Mouse (Mus musculus): Measurements from ENCODE around the gene Fate1. TPM values are rescaled to one million over a fixed set of nuclear protein-coding genes. Genes with fewer than 3 reads are reported as not detected.
A peak's percentile ranks its signal among the peaks of the same experiment; 100 is the strongest.

The Fate1 gene
- polyA plus RNA-seq, 1 experiment from 2014 or later, result not detected

GRCm38 (mm10) chrX:71991549-71991948 lies 18.8 kb downstream of the Fate1 start, which contains the start of gene Cnga2:
TSS of gene Cnga2 (plus strand) at chrX:71991849.
- Histone ChIP-seq H3K4me1 (no peaks in the 10 kb centered on the region), H3K4me3 (no peak within 1 kb of the TSS), H3K27me3 (ENCODE audit: low read depth, poor library complexity, severe bottlenecking) (peaks cover 14% of the 10 kb centered on the region), H3K36me3 (no peaks in the 10 kb centered on the region), H3K9me3 (replicated peaks) (no peaks in the 10 kb centered on the region), H3K27ac (replicated peaks) (no peak within 1 kb of the TSS)
- 77% methylated on average over 3 of the region's 3 CpGs for WGBS
- DNase-seq (ENCODE audit: low spot score), result no peak

- 86% methylated on average over 1 of the region's 1 CpGs for WGBS
These were observed 23.2 kb downstream of the Fate1 start for GRCm38 (mm10) chrX:71995972-71996371.

GRCm38 (mm10) chrX:72009930-72010329 lies 37.1 kb downstream of the Fate1 start:
- no peaks in the 10 kb centered on the region for H3K9me3 ChIP-seq (replicated peaks)
- no peak for DNase-seq (ENCODE audit: low spot score)
- H3K27ac ChIP-seq (replicated peaks), result no peak overlapping the region
- H3K27me3 ChIP-seq (ENCODE audit: low read depth, poor library complexity, severe bottlenecking), result no peaks in the 10 kb centered on the region
- no peaks in the 10 kb centered on the region for H3K4me1 ChIP-seq
- H3K4me3 ChIP-seq, result no peak overlapping the region
- H3K36me3 ChIP-seq, result no peaks in the 10 kb centered on the region

More at GRCm38 (mm10) chrX:71995972-71996371, 23.2 kb downstream of the Fate1 start:
- Histone ChIP-seq H3K36me3 (no peaks in the 10 kb centered on the region), H3K4me1 (no peaks in the 10 kb centered on the region), H3K4me3 (no peak overlapping the region), H3K27ac (replicated peaks) (no peak overlapping the region), H3K9me3 (replicated peaks) (no peaks in the 10 kb centered on the region), H3K27me3 (ENCODE audit: low read depth, poor library complexity, severe bottlenecking) (peaks cover 14% of the 10 kb centered on the region)
- DNase-seq (ENCODE audit: low spot score), result no peak

GRCm38 (mm10) chrX:72012236-72012635 lies 39.5 kb downstream of the Fate1 start:
- Histone ChIP-seq H3K4me3 (no peak overlapping the region), H3K27ac (replicated peaks) (no peak overlapping the region), H3K36me3 (no peaks in the 10 kb centered on the region), H3K27me3 (ENCODE audit: low read depth, poor library complexity, severe bottlenecking) (no peaks in the 10 kb centered on the region), H3K9me3 (replicated peaks) (no peaks in the 10 kb centered on the region), H3K4me1 (no peaks in the 10 kb centered on the region)
- DNase-seq (ENCODE audit: low spot score), result no peak
- WGBS, result 84% methylated on average over 9 of the region's 9 CpGs

GRCm38 (mm10) chrX:72012804-72013203 lies 40.0 kb downstream of the Fate1 start:
- H3K9me3 ChIP-seq (replicated peaks), result no peaks in the 10 kb centered on the region
- no peaks in the 10 kb centered on the region for H3K36me3 ChIP-seq
- H3K4me3 ChIP-seq, result no peak overlapping the region
- 37% methylated on average over 3 of the region's 3 CpGs for WGBS
- DNase-seq (ENCODE audit: low spot score), result peak; percentile 31
- no peaks in the 10 kb centered on the region for H3K4me1 ChIP-seq
- H3K27ac ChIP-seq (replicated peaks), result no peak overlapping the region
- H3K27me3 ChIP-seq (ENCODE audit: low read depth, poor library complexity, severe bottlenecking), result no peaks in the 10 kb centered on the region

- WGBS, result 93% methylated on average over 1 of the region's 1 CpGs
- Histone ChIP-seq H3K9me3 (replicated peaks) (no peaks in the 10 kb centered on the region), H3K4me3 (no peak overlapping the region), H3K4me1 (no peaks in the 10 kb centered on the region), H3K27ac (replicated peaks) (no peak overlapping the region), H3K36me3 (no peaks in the 10 kb centered on the region), H3K27me3 (ENCODE audit: low read depth, poor library complexity, severe bottlenecking) (no peaks in the 10 kb centered on the region; the same call in 1 of the 2 replicates)
- no peak for DNase-seq (ENCODE audit: low spot score)
These were observed 49.5 kb downstream of the Fate1 start for GRCm38 (mm10) chrX:72022241-72022640.

GRCm38 (mm10) chrX:72022750-72023398 lies 50.1 kb downstream of the Fate1 start:
- Histone ChIP-seq H3K4me3 (no peak overlapping the region), H3K36me3 (no peaks in the 10 kb centered on the region)
- WGBS, result 42% methylated on average over 10 of the region's 10 CpGs

GRCm38 (mm10) chrX:72023542-72023941 lies 50.8 kb downstream of the Fate1 start:
- H3K9me3 ChIP-seq (replicated peaks), result no peaks in the 10 kb centered on the region
- 78% methylated on average over 3 of the region's 3 CpGs for WGBS
- DNase-seq (ENCODE audit: low spot score), result no peak
- no peaks in the 10 kb centered on the region for H3K4me1 ChIP-seq
- no peak overlapping the region for H3K27ac ChIP-seq (replicated peaks)
- no peaks in the 10 kb centered on the region for H3K36me3 ChIP-seq
- no peak overlapping the region for H3K4me3 ChIP-seq
- no peaks in the 10 kb centered on the region; the same call in 1 of the 2 replicates for H3K27me3 ChIP-seq (ENCODE audit: low read depth, poor library complexity, severe bottlenecking)

More at GRCm38 (mm10) chrX:72022750-72023398, 50.1 kb downstream of the Fate1 start:
- Histone ChIP-seq H3K4me1 (no peaks in the 10 kb centered on the region), H3K27me3 (ENCODE audit: low read depth, poor library complexity, severe bottlenecking) (no peaks in the 10 kb centered on the region; the same call in 1 of the 2 replicates), H3K9me3 (replicated peaks) (no peaks in the 10 kb centered on the region), H3K27ac (replicated peaks) (no peak overlapping the region)
- DNase-seq (ENCODE audit: low spot score), result peak; percentile 39

Other genes starting within 250 kb of the Fate1 start
- gene Vma21, start 157.1 kb upstream of the Fate1 start, polyA plus RNA-seq (2016; fragmentation: Nextera tagmentation; extraction: Ambion mirVana), result 44.3 and 49.2 TPM in 2 replicates
- 0.17 TPM in 1 of 2 replicates, not detected in the other for gene Gm1141, start 52.0 kb upstream of the Fate1 start, polyA plus RNA-seq (2016; fragmentation: Nextera tagmentation; extraction: Ambion mirVana)
- 6.9 and 7.8 TPM in 2 replicates for gene Prrg3, start 10.4 kb upstream of the Fate1 start, polyA plus RNA-seq (2016; fragmentation: Nextera tagmentation; extraction: Ambion mirVana)
- gene Cnga2, start 18.9 kb downstream of the Fate1 start, polyA plus RNA-seq (2016; fragmentation: Nextera tagmentation; extraction: Ambion mirVana), result 0.15 TPM in 1 of 2 replicates, not detected in the other
- not detected in 2 replicates for gene Magea4, start 249.0 kb downstream of the Fate1 start, polyA plus RNA-seq (2016; fragmentation: Nextera tagmentation; extraction: Ambion mirVana)